In genomic region chr6:38353811-38354722, GRCm38 (mm10) we compare ENCODE assay signal across 8 mouse cellular contexts. TPM values are rescaled to one million over a fixed set of nuclear protein-coding genes. Genes with fewer than 3 reads are reported as not detected.
DNase-seq lines count a peak whose midpoint lies in the region; ATAC-seq lines count a peak whose summit lies in the region.

TSS of gene Zc3hav1 (minus strand) at chr6:38354603.

- H3K27me3 ChIP-seq in heart, embryonic 13.5 days (replicated peaks), result peaks cover 49% of the 10 kb centered on the region
- H3K27me3 ChIP-seq in liver, embryonic 13.5 days, result no peaks in the 10 kb centered on the region
- peaks cover 5% of the 10 kb centered on the region for H3K27me3 ChIP-seq in stomach, embryonic 16.5 days (ENCODE audit: control insufficient read depth, insufficient read depth, low read length)

- H3K9ac ChIP-seq in heart, embryonic 13.5 days, result peak within 1 kb of the TSS; percentile 84
- H3K9ac ChIP-seq in liver, embryonic 13.5 days, result peak within 1 kb of the TSS; percentile 94
- peak within 1 kb of the TSS; percentile 81 for H3K9ac ChIP-seq in stomach, embryonic 16.5 days (ENCODE audit: low read length)

- WGBS in heart, embryonic 13.5 days, result under 1% methylated on average over 87 of the region's 87 CpGs
- WGBS in liver, embryonic 13.5 days (ENCODE audit: insufficient replicate concordance), result under 1% methylated on average over 87 of the region's 87 CpGs
- under 1% methylated on average over 87 of the region's 87 CpGs for WGBS in stomach, embryonic 16.5 days

- H3K4me2 ChIP-seq in heart, embryonic 13.5 days, result peak within 1 kb of the TSS; percentile 84
- peak within 1 kb of the TSS; percentile 88 for H3K4me2 ChIP-seq in liver, embryonic 13.5 days
- peak within 1 kb of the TSS; percentile 66 for H3K4me2 ChIP-seq in stomach, embryonic 16.5 days (ENCODE audit: low read depth, low read length)

- peak; percentile 93 to 94 for DNase-seq in B cell, adult 2 months
- DNase-seq in adrenal gland, postnatal 4 days (ENCODE audit: low spot score in 2 of 2), result peak; percentile 62 to 66
- DNase-seq in kidney, postnatal 10 days, result peak; percentile 85
- DNase-seq in liver, embryonic 13.5 days, result peak; percentile 90
- peak; percentile 93 to 94 for DNase-seq in natural killer cell, adult 2 months (ENCODE audit: low spot score in 2 of 2)

- ATAC-seq in erythroid progenitor cell, adult 5-6 weeks (replicated peaks; ENCODE audit: low FRiP score, poor library complexity, severe bottlenecking), result peak; percentile 83
- peak; percentile 82 for ATAC-seq in heart, embryonic 13.5 days (ENCODE audit: extremely low read depth, insufficient number of reproducible peaks, low FRiP score, low TSS enrichment)
- ATAC-seq in liver, embryonic 13.5 days (ENCODE audit: low read depth), result peak; percentile 96
- ATAC-seq in stomach, embryonic 16.5 days (ENCODE audit: insufficient read depth, low FRiP score), result peak; percentile 91

- H3K36me3 ChIP-seq in heart, embryonic 13.5 days, result no peaks in the 10 kb centered on the region
- peaks cover 27% of the 10 kb centered on the region for H3K36me3 ChIP-seq in liver, embryonic 13.5 days
- H3K36me3 ChIP-seq in stomach, embryonic 16.5 days (ENCODE audit: control insufficient read depth, insufficient read depth, low read length), result no peaks in the 10 kb centered on the region

- peak within 1 kb of the TSS; percentile 66 for H3K27ac ChIP-seq in heart, embryonic 13.5 days (replicated peaks)
- peak within 1 kb of the TSS; percentile 98 for H3K27ac ChIP-seq in liver, embryonic 13.5 days
- peak within 1 kb of the TSS; percentile 80 for H3K27ac ChIP-seq in stomach, embryonic 16.5 days (ENCODE audit: low read length)

- peaks cover 21% of the 10 kb centered on the region for H3K4me1 ChIP-seq in heart, embryonic 13.5 days
- H3K4me1 ChIP-seq in liver, embryonic 13.5 days (replicated peaks), result peaks cover 71% of the 10 kb centered on the region
- peaks cover 15% of the 10 kb centered on the region for H3K4me1 ChIP-seq in stomach, embryonic 16.5 days (ENCODE audit: control insufficient read depth, insufficient read depth, low read length)

- H3K4me3 ChIP-seq in heart, embryonic 13.5 days, result peak within 1 kb of the TSS; percentile 66
- H3K4me3 ChIP-seq in liver, embryonic 13.5 days (replicated peaks), result peak within 1 kb of the TSS; percentile 81
- H3K4me3 ChIP-seq in stomach, embryonic 16.5 days (replicated peaks; ENCODE audit: low read length), result peak within 1 kb of the TSS; percentile 75

- H3K9me3 ChIP-seq in heart, embryonic 13.5 days, result no peaks in the 10 kb centered on the region
- H3K9me3 ChIP-seq in liver, embryonic 13.5 days (replicated peaks), result no peaks in the 10 kb centered on the region
- no peaks in the 10 kb centered on the region for H3K9me3 ChIP-seq in stomach, embryonic 16.5 days (replicated peaks; ENCODE audit: control insufficient read depth, low read length)

RNA-seq across cellular contexts. Expression of gene Zc3hav1, which starts in this region (rescaled TPM):
- total RNA-seq in adrenal gland, postnatal 4 days (2021), result 10 to 100 TPM; 54.2 to 55.8 TPM
- 149 and 161 TPM in 2 replicates for total RNA-seq in erythroid progenitor cell, adult 5-6 weeks (2015; ENCODE audit: low replicate concordance)
- total RNA-seq in erythroid progenitor cell, adult 5-6 weeks (2017; ENCODE audit: low replicate concordance), result 166 and 185 TPM in 2 replicates
- 8.6 and 9.0 TPM in 2 replicates for polyA plus RNA-seq in heart, embryonic 13.5 days (2015; fragmentation: Nextera tagmentation; extraction: Ambion mirVana)
- 24.6 and 25.8 TPM in 2 replicates for polyA plus RNA-seq in liver, embryonic 13.5 days (2015; fragmentation: Nextera tagmentation; extraction: Ambion mirVana)
- polyA plus RNA-seq in stomach, embryonic 16.5 days (2015; fragmentation: Nextera tagmentation; extraction: Ambion mirVana), result 10.0 and 12.3 TPM in 2 replicates

Comparison
In these comparisons a context has a peak if more than half of its experiments do, and no peak if none do; other contexts are left out.
1. Peak in every context shown above with its lines: DNase-seq, ATAC-seq, H3K4me3 ChIP-seq and H3K27ac ChIP-seq.